Mouse (Mus musculus): Measurements from ENCODE around the gene Mrm2. TPM values are rescaled to one million over a fixed set of nuclear protein-coding genes. Genes with fewer than 3 reads are reported as not detected.

Mrm2 gene
- 1 to 10 TPM; 2.9 to 3.1 TPM for total RNA-seq (2023)

GRCm38 (mm10) chr5:140331615-140332512 is at the start of gene Mrm2:
TSS of gene Mrm2 (minus strand) at chr5:140331898.

GRCm38 (mm10) chr5:140321042-140321755 is 10.5 kb downstream of the Mrm2 start, which contains the start of the genes Mad1l1 and Nudt1:
TSS of gene Mad1l1 (minus strand) at chr5:140321552.
TSS of gene Nudt1 (plus strand) at chr5:140321656.

Other genes starting within 250 kb of the Mrm2 start
- 10 to 100 TPM; 33.4 to 34.3 TPM for gene Mad1l1, start 10.3 kb downstream of the Mrm2 start, total RNA-seq (2023)
- gene Nudt1, start 10.2 kb downstream of the Mrm2 start, total RNA-seq (2023), result 10 to 100 TPM in 1 of 2 experiments, 1 to 10 TPM in 1; 6.6 to 10.9 TPM
- gene Snx8, start 57.4 kb upstream of the Mrm2 start, total RNA-seq (2023), result 10 to 100 TPM in 1 of 2 experiments, 1 to 10 TPM in 1; 8.5 to 16.2 TPM
- gene Eif3b, start 87.4 kb upstream of the Mrm2 start, total RNA-seq (2023), result 10 to 100 TPM; 74.2 to 74.8 TPM
- not detected for gene Gm4869, start 113.7 kb upstream of the Mrm2 start, total RNA-seq (2023)
- 100 to 1,000 TPM; 118 to 121 TPM for gene Chst12, start 173.7 kb upstream of the Mrm2 start, total RNA-seq (2023)
- gene Grifin, start 233.2 kb upstream of the Mrm2 start, total RNA-seq (2023), result under 1 TPM in 1 of 2 experiments, not detected in 1; 0.61 TPM